Mouse (Mus musculus) G1E (cell line): ENCODE data around the gene Ggt6.
"Not testable (repeated sequence)": the region's sequence is repeated elsewhere in the genome, so short reads cannot be mapped to it uniquely, and the experiment has no call there.

Experiments
- CTCF ChIP-seq: IDR thresholded peaks from 2 replicates; pipeline ENCODE4 v1.5.1; 2012; ENCODE audit warnings: low read depth, low read length, inconsistent platforms, mixed read lengths
- GATA1 ChIP-seq: IDR thresholded peaks from 2 replicates; pipeline ENCODE4 v1.6.1; 2012; ENCODE audit warnings: borderline replicate concordance, low read length, inconsistent platforms, mixed read lengths
- TAL1 ChIP-seq: conservative IDR thresholded peaks from 2 replicates; pipeline ENCODE4 v1.6.1; 2012; ENCODE audit warnings: low read depth, low read length, inconsistent platforms, mixed read lengths

GRCm38 (mm10) chr11:72440597-72440964, 5.3 kb downstream of the Ggt6 start:
- TF ChIP-seq CTCF, GATA1, TAL1: not testable (repeated sequence)
